Mouse (Mus musculus): ENCODE results near the gene Fcrls. TPM values are rescaled to one million over a fixed set of nuclear protein-coding genes. Genes with fewer than 3 reads are reported as not detected.

Fcrls gene
- polyA plus RNA-seq, 1 experiment = 4.3 TPM

DNA sequence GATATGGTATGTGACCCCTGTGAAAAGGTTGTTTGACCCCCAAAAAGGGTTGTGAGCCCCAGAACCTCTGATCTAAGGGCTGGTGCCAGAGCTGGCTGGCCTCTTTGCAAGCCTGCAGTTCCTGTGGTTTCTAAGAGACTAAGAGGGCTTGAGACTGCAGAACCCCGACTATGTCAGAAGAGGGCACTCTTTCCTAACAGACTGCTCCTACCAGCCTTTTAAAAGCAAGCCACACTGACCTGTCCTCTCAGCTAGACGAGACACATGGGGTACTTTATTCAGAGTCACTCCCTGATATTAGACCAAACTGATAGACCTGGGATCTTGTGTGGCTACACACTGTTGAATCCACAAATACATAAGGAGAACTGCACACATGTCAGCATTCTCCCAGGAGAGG is 19.9 kb downstream of the Fcrls start:
- Histone ChIP-seq H3K4me1 (ENCODE audit: control insufficient read depth, insufficient read depth, low read length) (no peaks in the 10 kb centered on the region), H3K27ac (ENCODE audit: insufficient read depth, low read length) (no peak overlapping the region), H3K4me3 (replicated peaks; ENCODE audit: insufficient read depth, low read depth, low read length) (no peak overlapping the region), H3K27me3 (ENCODE audit: control insufficient read depth, insufficient read depth, low read length) (no peaks in the 10 kb centered on the region)
- WGBS = 3% methylated on average over 2 of the region's 2 CpGs
- TF ChIP-seq CTCF (IDR thresholded peaks at IDR 0.05; ENCODE audit: borderline replicate concordance, insufficient read depth, low read depth, low read length) = peak; percentile 46
- TF ChIP-seq POLR2A (IDR thresholded peaks at IDR 0.05; ENCODE audit: borderline replicate concordance, insufficient read depth, low read length) = no peak
- DNase-seq = peak; percentile 10 to 19

DNA sequence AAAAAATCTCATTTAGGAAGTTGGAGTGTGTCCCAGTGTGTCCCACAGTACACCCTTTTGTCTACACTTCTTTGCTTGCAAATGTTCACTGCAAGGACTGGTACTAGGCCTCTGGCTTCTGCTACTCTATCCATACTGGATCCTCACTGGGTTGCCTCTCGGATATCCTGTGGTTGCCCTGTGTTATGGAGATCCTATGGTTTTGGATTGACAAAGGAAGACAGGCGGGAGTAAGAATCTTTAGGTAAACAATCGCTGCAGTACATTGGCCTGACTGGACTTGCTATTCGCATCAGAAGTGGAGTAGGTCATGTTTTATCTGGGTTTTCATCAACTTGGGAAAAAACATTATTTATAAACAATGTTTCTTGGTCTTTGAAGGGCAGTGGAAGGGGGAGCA is 22.6 kb downstream of the Fcrls start:
- Histone ChIP-seq H3K27me3 (ENCODE audit: control insufficient read depth, insufficient read depth, low read length) (no peaks in the 10 kb centered on the region), H3K4me1 (ENCODE audit: control insufficient read depth, insufficient read depth, low read length) (no peaks in the 10 kb centered on the region), H3K27ac (ENCODE audit: insufficient read depth, low read length) (no peak overlapping the region), H3K4me3 (replicated peaks; ENCODE audit: insufficient read depth, low read depth, low read length) (no peak overlapping the region)
- TF ChIP-seq POLR2A (IDR thresholded peaks at IDR 0.05; ENCODE audit: borderline replicate concordance, insufficient read depth, low read length) (no peak), CTCF (IDR thresholded peaks at IDR 0.05; ENCODE audit: borderline replicate concordance, insufficient read depth, low read depth, low read length) (no peak)
- WGBS = 76% methylated on average over 4 of the region's 4 CpGs
- DNase-seq = no peak

DNA sequence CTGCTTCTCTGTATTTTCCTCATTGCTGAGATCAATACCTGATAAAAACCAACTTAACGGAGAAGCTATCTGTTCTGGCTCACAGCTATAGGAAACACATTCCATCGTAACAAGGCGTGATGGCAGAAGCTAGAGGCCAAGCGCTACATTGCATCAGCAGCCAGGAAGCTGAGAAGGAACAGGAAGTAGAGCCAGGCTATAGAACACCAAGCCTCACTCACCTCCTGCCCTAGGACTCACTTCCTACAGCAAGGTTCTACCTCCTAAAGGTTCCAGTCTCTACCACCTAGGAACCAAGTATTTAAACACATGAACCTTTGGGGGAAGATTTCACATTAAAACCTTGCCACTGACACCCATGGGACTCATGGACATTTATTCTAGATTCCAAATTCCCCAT is 39.9 kb downstream of the Fcrls start:
- DNase-seq = no peak
- no peaks in the 10 kb centered on the region; the same call in 1 of the 2 replicates for H3K27me3 ChIP-seq (ENCODE audit: control insufficient read depth, insufficient read depth, low read length)
- no peak overlapping the region for H3K4me3 ChIP-seq (replicated peaks; ENCODE audit: insufficient read depth, low read depth, low read length)
- no peaks in the 10 kb centered on the region for H3K4me1 ChIP-seq (ENCODE audit: control insufficient read depth, insufficient read depth, low read length)
- no peak for TF ChIP-seq POLR2A (IDR thresholded peaks at IDR 0.05; ENCODE audit: borderline replicate concordance, insufficient read depth, low read length)
- TF ChIP-seq CTCF (IDR thresholded peaks at IDR 0.05; ENCODE audit: borderline replicate concordance, insufficient read depth, low read depth, low read length) = no peak
- 89% methylated on average over 4 of the region's 4 CpGs for WGBS
- H3K27ac ChIP-seq (ENCODE audit: insufficient read depth, low read length) = no peak overlapping the region

DNA sequence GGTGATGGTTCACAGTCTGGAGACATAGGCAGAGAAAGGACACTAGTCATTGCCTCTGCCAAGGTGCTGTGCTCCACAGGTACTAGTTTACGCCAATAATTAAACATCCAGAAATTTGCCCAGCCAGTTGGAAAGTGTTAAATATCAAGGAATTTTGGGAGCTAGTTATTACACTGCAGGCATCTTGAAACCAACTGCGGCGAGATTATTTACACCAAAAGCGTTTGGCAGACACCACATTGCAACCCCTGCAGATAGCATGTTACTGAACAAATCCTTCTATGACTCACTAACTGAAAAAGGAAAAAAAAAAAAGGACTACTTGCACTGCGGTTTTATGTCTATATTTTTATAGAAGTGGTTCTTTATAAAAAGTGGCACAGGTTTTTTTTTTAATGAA is 41.2 kb downstream of the Fcrls start:
- peak in 1 of 2 experiments; percentile 9 for DNase-seq
- no peaks in the 10 kb centered on the region; the same call in 1 of the 2 replicates for H3K27me3 ChIP-seq (ENCODE audit: control insufficient read depth, insufficient read depth, low read length)
- 16% methylated on average over 5 of the region's 5 CpGs for WGBS
- no peak overlapping the region for H3K27ac ChIP-seq (ENCODE audit: insufficient read depth, low read length)
- no peak overlapping the region for H3K4me3 ChIP-seq (replicated peaks; ENCODE audit: insufficient read depth, low read depth, low read length)
- H3K4me1 ChIP-seq (ENCODE audit: control insufficient read depth, insufficient read depth, low read length) = no peaks in the 10 kb centered on the region
- no peak for TF ChIP-seq CTCF (IDR thresholded peaks at IDR 0.05; ENCODE audit: borderline replicate concordance, insufficient read depth, low read depth, low read length)
- TF ChIP-seq POLR2A (IDR thresholded peaks at IDR 0.05; ENCODE audit: borderline replicate concordance, insufficient read depth, low read length) = no peak

DNA sequence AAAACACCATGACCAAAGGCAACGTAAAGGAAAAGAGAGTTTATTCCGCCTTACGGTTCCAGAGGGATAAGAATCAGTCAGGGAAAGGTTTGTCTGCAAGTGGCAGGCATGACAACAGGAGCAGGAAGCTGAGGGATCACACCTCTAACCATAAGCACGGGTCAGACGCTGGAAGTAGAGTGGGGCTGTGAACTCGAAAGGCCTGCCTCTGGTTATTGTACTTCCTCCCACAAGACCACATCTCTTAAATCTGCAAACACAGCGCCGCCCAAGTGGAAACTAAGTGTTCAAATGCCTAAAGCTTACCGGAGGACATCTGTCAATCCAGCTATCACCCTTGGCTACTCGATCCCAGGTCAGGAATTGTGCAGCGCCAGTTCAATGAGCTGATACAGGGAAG is 48.4 kb downstream of the Fcrls start:
- no peak for DNase-seq
- TF ChIP-seq POLR2A (IDR thresholded peaks at IDR 0.05; ENCODE audit: borderline replicate concordance, insufficient read depth, low read length) (no peak), CTCF (IDR thresholded peaks at IDR 0.05; ENCODE audit: borderline replicate concordance, insufficient read depth, low read depth, low read length) (no peak)
- Histone ChIP-seq H3K4me3 (replicated peaks; ENCODE audit: insufficient read depth, low read depth, low read length) (no peak overlapping the region), H3K27me3 (ENCODE audit: control insufficient read depth, insufficient read depth, low read length) (no peaks in the 10 kb centered on the region; the same call in 1 of the 2 replicates), H3K27ac (ENCODE audit: insufficient read depth, low read length) (no peak overlapping the region), H3K4me1 (ENCODE audit: control insufficient read depth, insufficient read depth, low read length) (no peaks in the 10 kb centered on the region)
- WGBS = 84% methylated on average over 11 of the region's 11 CpGs

DNA sequence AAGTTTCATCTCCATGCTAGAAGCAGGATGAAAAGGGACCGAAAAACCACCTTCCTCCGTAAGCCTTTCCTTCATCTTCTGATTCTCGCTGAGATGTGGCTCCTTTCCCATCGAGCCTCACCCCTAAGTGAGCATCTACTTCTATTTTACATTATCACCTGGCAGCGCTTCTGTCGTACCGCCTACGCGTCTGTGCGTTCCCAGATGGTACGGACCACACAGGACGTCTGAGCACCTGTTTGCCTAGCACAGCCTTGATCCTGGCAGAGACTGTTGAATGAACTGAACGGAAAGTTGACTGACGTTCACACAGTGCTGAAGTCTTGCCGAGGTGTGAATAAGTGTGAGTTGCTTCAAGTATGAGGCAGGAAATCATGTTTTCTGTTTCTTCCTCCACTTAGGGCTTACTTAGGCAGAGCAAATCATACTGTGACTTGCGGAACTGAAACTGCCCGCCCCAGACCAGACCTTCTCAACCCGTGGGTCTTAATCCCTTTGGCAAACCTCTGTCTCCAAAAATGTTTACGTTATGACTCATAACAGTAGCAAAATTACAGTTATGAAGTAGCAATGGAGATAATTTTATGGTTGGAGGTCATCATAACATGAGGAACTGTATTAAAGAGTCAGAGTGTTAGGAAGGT is 49.2 kb downstream of the Fcrls start:
- no peak overlapping the region for H3K27ac ChIP-seq (ENCODE audit: insufficient read depth, low read length)
- 78% methylated on average over 19 of the region's 19 CpGs for WGBS
- DNase-seq = no peak
- H3K4me3 ChIP-seq (replicated peaks; ENCODE audit: insufficient read depth, low read depth, low read length) = no peak overlapping the region
- no peaks in the 10 kb centered on the region for H3K4me1 ChIP-seq (ENCODE audit: control insufficient read depth, insufficient read depth, low read length)
- TF ChIP-seq POLR2A (IDR thresholded peaks at IDR 0.05; ENCODE audit: borderline replicate concordance, insufficient read depth, low read length) (no peak), CTCF (IDR thresholded peaks at IDR 0.05; ENCODE audit: borderline replicate concordance, insufficient read depth, low read depth, low read length) (no peak)
- no peaks in the 10 kb centered on the region; the same call in 1 of the 2 replicates for H3K27me3 ChIP-seq (ENCODE audit: control insufficient read depth, insufficient read depth, low read length)

DNA sequence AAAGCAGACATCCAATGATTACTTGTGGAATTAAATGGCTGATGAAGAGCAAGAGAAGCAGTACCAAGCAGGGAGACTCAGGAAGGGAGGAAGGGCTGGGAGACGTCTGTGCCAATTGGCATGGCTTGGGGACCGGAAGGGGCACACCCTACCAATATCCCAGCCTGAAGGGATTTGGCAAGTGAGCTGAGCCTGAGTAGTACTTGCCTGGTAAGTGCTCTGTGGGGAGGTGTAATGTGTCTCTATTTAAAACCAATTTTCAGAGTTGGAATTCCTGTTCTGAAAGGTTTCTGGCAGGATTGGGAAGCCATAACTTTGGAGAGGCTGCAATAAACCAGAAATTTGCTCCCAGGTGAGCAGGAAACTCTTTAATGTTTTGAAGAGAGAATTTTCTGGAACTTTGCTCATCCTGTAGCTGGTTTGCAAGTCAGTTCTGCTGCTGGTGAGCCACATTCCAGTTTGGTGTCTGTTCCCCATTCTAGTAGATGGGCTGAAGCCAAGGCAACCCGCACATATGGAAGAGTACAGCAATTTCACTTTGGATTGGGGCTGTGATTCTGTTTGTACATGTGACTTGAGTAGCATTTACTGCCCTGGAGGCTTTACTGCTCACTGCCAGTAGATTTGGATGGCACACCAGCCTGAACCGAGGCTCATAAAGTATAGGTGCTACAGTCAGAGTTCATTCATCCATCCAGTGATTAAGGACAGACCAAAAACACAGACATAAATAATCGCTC is 57.0 kb downstream of the Fcrls start:
- H3K4me1 ChIP-seq (ENCODE audit: control insufficient read depth, insufficient read depth, low read length) = no peaks in the 10 kb centered on the region
- WGBS = 56% methylated on average over 5 of the region's 5 CpGs
- no peak for DNase-seq
- TF ChIP-seq POLR2A (IDR thresholded peaks at IDR 0.05; ENCODE audit: borderline replicate concordance, insufficient read depth, low read length) = no peak
- no peak for TF ChIP-seq CTCF (IDR thresholded peaks at IDR 0.05; ENCODE audit: borderline replicate concordance, insufficient read depth, low read depth, low read length)
- H3K27me3 ChIP-seq (ENCODE audit: control insufficient read depth, insufficient read depth, low read length) = no peaks in the 10 kb centered on the region
- H3K27ac ChIP-seq (ENCODE audit: insufficient read depth, low read length) = no peak overlapping the region
- no peak overlapping the region for H3K4me3 ChIP-seq (replicated peaks; ENCODE audit: insufficient read depth, low read depth, low read length)

Other genes starting within 250 kb of the Fcrls start
- gene Kirrel, start 89.0 kb downstream of the Fcrls start, polyA plus RNA-seq (2012; rRNA removed) = 5.6 and 6.1 TPM in 2 replicates
- gene Cd5l, start 94.1 kb upstream of the Fcrls start, polyA plus RNA-seq (2012; rRNA removed) = 0.05 TPM in 1 of 2 replicates, not detected in the other
- 0.21 and 0.29 TPM in 2 replicates for gene Fcrl1, start 112.6 kb upstream of the Fcrls start, polyA plus RNA-seq (2012; rRNA removed)
- gene Fcrl5, start 172.0 kb upstream of the Fcrls start, polyA plus RNA-seq (2012; rRNA removed) = not detected in 2 replicates